Mouse (Mus musculus): ENCODE measurements around the gene Tbcd. TPM values are rescaled to one million over a fixed set of nuclear protein-coding genes. Genes with fewer than 3 reads are reported as not detected.

The Tbcd gene
- polyA plus RNA-seq, 2 experiments = 38.7 to 43.4 TPM

GRCm38 (mm10) chr11:121520761-121521160 lies 69.0 kb downstream of the Tbcd start:
- Histone ChIP-seq H3K4me1 (ENCODE audit: control insufficient read depth, insufficient read depth, low read length) (peaks cover 7% of the 10 kb centered on the region; the same call in 1 of the 2 replicates), H3K9ac (ENCODE audit: low read depth, low read length, severe bottlenecking) (no peak overlapping the region), H3K4me2 (replicated peaks; ENCODE audit: low read depth, low read length, severe bottlenecking) (no peak overlapping the region), H3K36me3 (ENCODE audit: control insufficient read depth, insufficient read depth, low read length) (no peaks in the 10 kb centered on the region), H3K9me3 (ENCODE audit: control insufficient read depth, low read length) (no peaks in the 10 kb centered on the region), H3K4me3 (replicated peaks; ENCODE audit: low read length) (no peak overlapping the region), H3K27ac (replicated peaks; ENCODE audit: low read depth, low read length) (no peak overlapping the region), H3K27me3 (ENCODE audit: control insufficient read depth, insufficient read depth, low read length) (no peaks in the 10 kb centered on the region)
- DNase-seq (ENCODE audit: low spot score) = no peak
- 72% methylated on average over 2 of the region's 2 CpGs for WGBS
- no peak for TF ChIP-seq POLR2A (IDR thresholded peaks at IDR 0.05; ENCODE audit: borderline replicate concordance, extremely low read depth, insufficient read depth, insufficient read length)
- ATAC-seq (ENCODE audit: low FRiP score, low read depth) = no peak

DNA sequence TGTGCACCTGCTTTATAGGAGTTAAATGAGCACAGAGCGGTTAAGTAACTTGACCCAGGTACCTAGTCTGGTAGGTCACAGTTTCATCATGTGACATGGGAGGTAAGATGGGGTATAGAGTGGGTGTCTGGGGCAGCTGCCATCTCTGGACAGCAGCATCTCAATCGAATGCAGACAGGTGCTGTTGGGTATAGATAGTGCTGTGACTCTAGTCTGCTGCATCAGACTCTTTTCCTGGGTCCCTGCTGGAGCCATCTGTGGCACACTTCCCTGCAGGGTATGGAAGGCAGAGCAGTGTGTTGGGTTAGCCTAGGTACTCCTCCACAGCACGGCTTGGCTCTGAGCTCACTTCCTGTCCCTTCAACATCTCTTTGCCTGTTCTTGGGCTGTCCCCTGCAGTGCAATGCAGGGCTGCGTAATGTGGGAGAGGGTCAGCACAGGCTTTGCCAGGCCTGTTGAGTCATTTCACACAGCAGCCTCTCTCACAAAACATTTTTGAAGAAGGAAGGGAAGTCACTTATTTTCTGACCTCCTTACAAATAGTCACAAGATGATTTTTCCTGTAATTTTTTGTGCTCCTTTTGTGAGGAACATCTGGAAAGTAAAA lies 70.5 kb downstream of the Tbcd start:
- H3K27ac ChIP-seq (replicated peaks; ENCODE audit: low read depth, low read length) = no peak overlapping the region
- DNase-seq (ENCODE audit: low spot score) = no peak
- 75% methylated on average over 4 of the region's 4 CpGs for WGBS

GRCm38 (mm10) chr11:121524191-121524590 lies 72.4 kb downstream of the Tbcd start:
- no peak overlapping the region for H3K27ac ChIP-seq (replicated peaks; ENCODE audit: low read depth, low read length)
- no peak overlapping the region for H3K4me3 ChIP-seq (replicated peaks; ENCODE audit: low read length)
- ATAC-seq (ENCODE audit: low FRiP score, low read depth) (no peak), DNase-seq (ENCODE audit: low spot score) (no peak)
- H3K27me3 ChIP-seq (ENCODE audit: control insufficient read depth, insufficient read depth, low read length) = no peaks in the 10 kb centered on the region
- no peaks in the 10 kb centered on the region for H3K36me3 ChIP-seq (ENCODE audit: control insufficient read depth, insufficient read depth, low read length)
- no peak overlapping the region for H3K4me2 ChIP-seq (replicated peaks; ENCODE audit: low read depth, low read length, severe bottlenecking)
- 0 out of 2 replicates have a peak, but pooled peaks cover 3% of the 10 kb centered on the region for H3K4me1 ChIP-seq (ENCODE audit: control insufficient read depth, insufficient read depth, low read length)
- WGBS = 90% methylated on average over 7 of the region's 7 CpGs
- H3K9me3 ChIP-seq (ENCODE audit: control insufficient read depth, low read length) = no peaks in the 10 kb centered on the region
- TF ChIP-seq POLR2A (IDR thresholded peaks at IDR 0.05; ENCODE audit: borderline replicate concordance, extremely low read depth, insufficient read depth, insufficient read length) = no peak
- H3K9ac ChIP-seq (ENCODE audit: low read depth, low read length, severe bottlenecking) = no peak overlapping the region

More for the DNA sequence above, 70.5 kb downstream of the Tbcd start:
- no peak for ATAC-seq (ENCODE audit: low FRiP score, low read depth)
- no peaks in the 10 kb centered on the region for H3K9me3 ChIP-seq (ENCODE audit: control insufficient read depth, low read length)
- H3K36me3 ChIP-seq (ENCODE audit: control insufficient read depth, insufficient read depth, low read length) = no peaks in the 10 kb centered on the region
- peaks cover 4% of the 10 kb centered on the region; the same call in 1 of the 2 replicates for H3K4me1 ChIP-seq (ENCODE audit: control insufficient read depth, insufficient read depth, low read length)
- H3K27me3 ChIP-seq (ENCODE audit: control insufficient read depth, insufficient read depth, low read length) = no peaks in the 10 kb centered on the region
- H3K9ac ChIP-seq (ENCODE audit: low read depth, low read length, severe bottlenecking) = no peak overlapping the region
- no peak overlapping the region for H3K4me3 ChIP-seq (replicated peaks; ENCODE audit: low read length)
- no peak overlapping the region for H3K4me2 ChIP-seq (replicated peaks; ENCODE audit: low read depth, low read length, severe bottlenecking)
- no peak for TF ChIP-seq POLR2A (IDR thresholded peaks at IDR 0.05; ENCODE audit: borderline replicate concordance, extremely low read depth, insufficient read depth, insufficient read length)

DNA sequence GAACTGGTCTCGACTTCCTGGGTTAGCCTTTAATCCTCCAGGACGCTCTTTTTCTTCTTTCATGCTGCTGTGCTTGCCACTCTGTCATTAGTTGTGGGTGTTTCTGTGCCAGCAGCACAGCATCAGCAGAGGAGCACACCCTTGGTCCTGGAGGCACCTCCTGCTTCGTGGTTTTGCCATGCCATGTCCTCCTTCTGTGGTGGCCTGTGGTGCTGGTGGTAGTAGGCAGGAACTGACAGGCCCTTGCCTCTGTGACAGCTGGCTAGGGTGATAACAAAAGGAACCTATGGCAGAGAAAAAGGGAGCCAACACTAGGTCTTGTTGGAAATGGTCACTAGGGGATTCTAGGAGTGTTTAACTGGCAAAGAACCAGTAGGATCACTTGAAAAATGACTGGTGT lies 78.0 kb downstream of the Tbcd start:
- no peaks in the 10 kb centered on the region for H3K9me3 ChIP-seq (ENCODE audit: control insufficient read depth, low read length)
- WGBS = 95% methylated on average over 3 of the region's 3 CpGs
- no peak overlapping the region for H3K9ac ChIP-seq (ENCODE audit: low read depth, low read length, severe bottlenecking)
- TF ChIP-seq POLR2A (IDR thresholded peaks at IDR 0.05; ENCODE audit: borderline replicate concordance, extremely low read depth, insufficient read depth, insufficient read length) = no peak
- H3K4me3 ChIP-seq (replicated peaks; ENCODE audit: low read length) = no peak overlapping the region
- H3K4me1 ChIP-seq (ENCODE audit: control insufficient read depth, insufficient read depth, low read length) = peaks cover 12% of the 10 kb centered on the region
- H3K27ac ChIP-seq (replicated peaks; ENCODE audit: low read depth, low read length) = no peak overlapping the region
- H3K27me3 ChIP-seq (ENCODE audit: control insufficient read depth, insufficient read depth, low read length) = no peaks in the 10 kb centered on the region
- no peaks in the 10 kb centered on the region for H3K36me3 ChIP-seq (ENCODE audit: control insufficient read depth, insufficient read depth, low read length)
- H3K4me2 ChIP-seq (replicated peaks; ENCODE audit: low read depth, low read length, severe bottlenecking) = no peak overlapping the region
- DNase-seq (ENCODE audit: low spot score) (no peak), ATAC-seq (ENCODE audit: low FRiP score, low read depth) (no peak)

DNA sequence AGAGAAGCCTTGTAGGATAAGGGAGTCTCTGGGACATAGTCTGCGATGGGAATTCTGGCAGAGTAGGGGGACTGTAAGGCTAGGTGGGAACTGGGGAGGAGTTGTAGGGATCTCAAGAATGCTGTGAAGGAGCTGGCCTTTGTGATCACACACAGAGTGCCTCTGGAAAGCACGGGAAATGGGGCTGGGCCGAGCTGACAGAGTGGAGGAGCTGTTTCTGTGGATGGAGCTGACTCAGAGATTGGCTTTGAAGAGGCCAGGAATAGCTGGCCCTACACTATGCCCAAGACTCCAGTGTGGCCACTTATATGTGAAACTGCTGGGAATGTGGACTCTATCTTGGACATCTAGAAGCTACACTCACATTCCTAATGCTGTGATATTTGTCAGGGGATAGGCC lies 84.8 kb downstream of the Tbcd start:
- peaks cover 4% of the 10 kb centered on the region; the same call in 1 of the 2 replicates for H3K36me3 ChIP-seq (ENCODE audit: control insufficient read depth, insufficient read depth, low read length)
- TF ChIP-seq POLR2A (IDR thresholded peaks at IDR 0.05; ENCODE audit: borderline replicate concordance, extremely low read depth, insufficient read depth, insufficient read length) = no peak
- H3K9ac ChIP-seq (ENCODE audit: low read depth, low read length, severe bottlenecking) = no peak overlapping the region
- DNase-seq (ENCODE audit: low spot score) (no peak), ATAC-seq (ENCODE audit: low FRiP score, low read depth) (no peak)
- no peaks in the 10 kb centered on the region for H3K9me3 ChIP-seq (ENCODE audit: control insufficient read depth, low read length)
- H3K27me3 ChIP-seq (ENCODE audit: control insufficient read depth, insufficient read depth, low read length) = no peaks in the 10 kb centered on the region
- no peak overlapping the region for H3K4me2 ChIP-seq (replicated peaks; ENCODE audit: low read depth, low read length, severe bottlenecking)
- no peak overlapping the region for H3K4me3 ChIP-seq (replicated peaks; ENCODE audit: low read length)
- H3K4me1 ChIP-seq (ENCODE audit: control insufficient read depth, insufficient read depth, low read length) = peaks cover 25% of the 10 kb centered on the region
- 44% methylated on average over 3 of the region's 3 CpGs for WGBS
- H3K27ac ChIP-seq (replicated peaks; ENCODE audit: low read depth, low read length) = no peak overlapping the region
